Mouse (Mus musculus) brain, embryonic 14.5 days (tissue): Measurements from ENCODE around the gene Kxd1.

Experiments
- CTCF ChIP-seq: fragments of 200-500 bp; IDR thresholded peaks from 2 replicates; pipeline ENCODE4 v1.5.1; 2012; ENCODE audit warnings: inconsistent platforms, mild to moderate bottlenecking, moderate library complexity, borderline replicate concordance; ENCODE audit not compliant: insufficient read depth, insufficient read length; ENCODE audit errors: extremely low read depth
- POLR2A ChIP-seq: fragments of 200-500 bp; IDR thresholded peaks from 2 replicates; pipeline ENCODE4 v1.6.1; 2012; ENCODE audit warnings: mild to moderate bottlenecking, inconsistent platforms, borderline replicate concordance; ENCODE audit not compliant: poor library complexity, insufficient read depth, insufficient read length, severe bottlenecking; ENCODE audit errors: extremely low read depth

GRCm38 (mm10) chr8:70528182-70528797 lies 534 bp upstream of the Kxd1 start:
- TF ChIP-seq CTCF (no peak), POLR2A (no peak)
